Mouse (Mus musculus): Measurements from ENCODE around the gene Rtl4. TPM values are rescaled to one million over a fixed set of nuclear protein-coding genes. Genes with fewer than 3 reads are reported as not detected.
A peak's percentile ranks its signal among the peaks of the same experiment; 100 is the strongest.

Rtl4 gene
- not detected in 2 replicates for total RNA-seq (2017)

DNA sequence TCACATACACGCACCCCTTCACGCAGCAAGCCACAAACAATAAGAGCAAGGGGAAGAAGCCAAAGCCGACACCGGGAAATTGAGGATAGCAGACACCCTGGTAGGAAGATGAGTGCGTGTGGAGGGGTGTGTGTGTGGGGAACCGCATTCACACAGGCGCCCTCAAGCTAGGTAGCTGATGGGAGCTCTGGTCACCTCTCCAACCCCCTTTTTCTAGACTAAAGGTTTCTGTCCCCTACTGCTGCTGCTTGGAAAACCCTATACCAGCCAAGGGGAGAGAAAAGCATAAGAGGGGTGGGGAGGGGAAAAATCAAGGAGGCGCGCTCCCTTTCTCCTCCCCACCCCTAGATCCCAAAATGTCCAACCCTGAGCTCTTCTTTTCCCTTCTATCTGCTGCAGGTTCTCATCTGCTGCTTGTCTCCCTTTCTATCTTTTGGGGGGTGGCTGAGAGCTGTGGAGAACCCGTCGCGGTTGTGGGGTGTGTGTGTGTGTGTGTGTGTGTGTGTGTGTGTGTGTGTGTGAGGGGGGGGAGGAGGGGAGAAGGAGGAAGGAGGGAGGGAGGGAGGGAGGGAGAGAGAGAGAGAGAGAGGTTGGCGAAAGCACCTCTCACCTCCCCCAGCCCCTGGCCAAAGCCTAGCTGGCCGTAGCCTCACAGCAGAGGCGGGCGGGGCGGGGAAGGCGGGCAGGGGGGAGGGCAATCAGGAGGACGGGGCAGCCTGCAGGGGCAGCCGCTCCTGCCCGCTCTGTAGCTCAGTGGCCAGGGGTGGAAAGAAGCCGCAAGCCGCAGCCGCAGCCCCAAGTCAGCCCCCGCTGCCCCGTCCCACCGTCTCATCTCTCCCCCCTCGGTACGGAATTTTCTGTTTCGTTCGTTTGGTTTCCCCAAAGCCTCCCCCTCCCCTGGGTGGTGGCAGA lies at the start of gene Rtl4:
Gene Rtl4, plus strand, starts transcription at position 701 of the 912 bp plus-strand sequence.
- peak; percentile 75 for ATAC-seq (replicated peaks; ENCODE audit: low read depth, poor library complexity, severe bottlenecking)

GRCm38 (mm10) chrX:144644756-144645155 lies 44.0 kb upstream of the Rtl4 start:
- no peak for ATAC-seq (replicated peaks; ENCODE audit: low read depth, poor library complexity, severe bottlenecking)

- ATAC-seq (replicated peaks; ENCODE audit: low read depth, poor library complexity, severe bottlenecking): peak; percentile 76; the same call in 1 of the 2 replicates
These were observed 43.3 kb upstream of the Rtl4 start for GRCm38 (mm10) chrX:144645394-144645793.

DNA sequence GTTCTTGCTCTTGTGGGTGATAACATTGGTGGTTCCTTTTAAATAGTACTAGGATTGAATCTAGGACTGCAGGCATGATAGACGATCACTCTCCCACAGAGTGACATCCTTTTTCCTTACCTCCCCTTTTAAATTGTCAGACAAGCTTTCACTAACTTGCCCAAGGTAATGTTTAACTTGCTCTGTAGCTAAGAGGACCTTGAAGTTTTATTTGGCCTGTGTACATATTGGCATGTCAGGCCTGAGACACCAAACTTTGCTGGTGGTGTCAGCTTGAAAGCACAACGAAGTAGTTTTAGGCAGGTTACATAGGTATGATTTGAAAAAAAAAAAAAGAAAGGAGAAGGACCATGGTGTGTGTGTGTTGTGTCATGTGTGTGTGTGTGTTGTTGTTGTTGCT lies 36.5 kb upstream of the Rtl4 start:
- no peak for ATAC-seq (replicated peaks; ENCODE audit: low read depth, poor library complexity, severe bottlenecking)

DNA sequence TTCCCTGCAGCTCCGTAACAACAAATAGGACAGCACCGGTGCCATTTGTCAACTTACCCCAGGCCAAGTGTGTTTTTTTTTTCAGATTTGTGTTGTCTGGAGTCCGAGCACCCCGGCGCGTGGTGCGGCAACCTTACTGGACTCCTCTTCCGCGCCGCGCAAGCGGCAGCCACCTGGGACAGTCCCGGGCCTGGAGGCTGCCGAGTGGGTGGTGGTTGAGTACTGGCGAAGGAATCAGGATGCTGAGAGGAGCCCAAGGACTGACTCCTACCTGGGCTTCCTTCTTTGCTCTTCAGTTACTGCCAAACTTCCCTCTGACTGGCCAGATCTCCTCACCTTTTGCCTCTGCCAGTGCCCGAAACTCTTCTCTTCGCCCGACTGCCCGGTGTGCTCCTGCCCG lies 965 bp upstream of the Rtl4 start:
- ATAC-seq (replicated peaks; ENCODE audit: low read depth, poor library complexity, severe bottlenecking): 0 out of 2 replicates have a peak, but pooled peaks have one; percentile 17

- no peak for ATAC-seq (replicated peaks; ENCODE audit: low read depth, poor library complexity, severe bottlenecking)
These were observed 733 bp upstream of the Rtl4 start, which contains the start of gene Trpc5 for GRCm38 (mm10) chrX:144688142-144688206. Gene Trpc5, minus strand, starts transcription at chrX:144688180.

- ATAC-seq (replicated peaks; ENCODE audit: low read depth, poor library complexity, severe bottlenecking): peak; percentile 60; the same call in 1 of the 2 replicates
These were observed 582 bp downstream of the Rtl4 start for GRCm38 (mm10) chrX:144689119-144689858.

GRCm38 (mm10) chrX:144689859-144690181 lies 1.1 kb downstream of the Rtl4 start:
- ATAC-seq (replicated peaks; ENCODE audit: low read depth, poor library complexity, severe bottlenecking): peak; percentile 45

DNA sequence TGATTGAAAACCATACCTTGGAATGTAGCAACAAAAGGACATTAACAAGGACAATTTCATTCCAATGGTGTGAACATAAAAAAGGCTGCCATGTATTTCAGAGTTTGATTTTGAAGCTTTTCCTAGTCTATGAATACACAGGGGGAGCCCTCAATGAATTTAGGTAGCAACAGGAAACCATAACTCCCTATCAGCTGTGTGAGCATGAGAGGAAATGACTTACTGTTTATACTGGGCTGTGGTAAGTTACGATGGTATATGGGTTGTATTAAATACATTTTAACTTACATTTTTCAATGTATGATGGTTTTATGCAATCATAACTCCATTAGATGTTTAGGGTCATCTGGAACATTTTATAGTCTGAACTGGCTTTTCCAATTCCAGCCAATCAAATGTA lies 27.6 kb downstream of the Rtl4 start:
- peak; percentile 72; the same call in 1 of the 2 replicates for ATAC-seq (replicated peaks; ENCODE audit: low read depth, poor library complexity, severe bottlenecking)

GRCm38 (mm10) chrX:144747528-144748049 lies 58.9 kb downstream of the Rtl4 start:
- ATAC-seq (replicated peaks; ENCODE audit: low read depth, poor library complexity, severe bottlenecking): no peak

DNA sequence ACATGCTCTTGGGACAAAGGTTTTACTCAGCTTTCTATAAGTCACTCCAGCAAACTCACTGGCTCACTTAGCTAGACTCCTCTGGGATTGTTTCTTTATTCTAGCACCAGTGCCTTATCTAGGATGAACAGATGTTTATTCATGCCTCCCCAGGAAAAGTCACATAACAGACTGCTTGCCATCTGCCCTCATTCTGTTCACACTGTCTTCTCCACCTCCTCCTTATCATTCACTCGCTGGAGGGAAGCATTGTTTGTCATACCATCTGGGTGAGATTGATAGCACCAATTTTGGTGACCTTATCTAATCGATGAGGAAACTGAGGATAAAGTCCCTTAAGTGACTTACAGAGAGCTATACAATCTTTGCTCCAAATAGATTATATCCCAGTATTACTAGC lies 298.3 kb downstream of the Rtl4 start:
- ATAC-seq (replicated peaks; ENCODE audit: low read depth, poor library complexity, severe bottlenecking): 0 out of 2 replicates have a peak, but pooled peaks have one; percentile 18

- ATAC-seq (replicated peaks; ENCODE audit: low read depth, poor library complexity, severe bottlenecking): no peak
These were observed 376.8 kb downstream of the Rtl4 start for GRCm38 (mm10) chrX:145065484-145065913.

DNA sequence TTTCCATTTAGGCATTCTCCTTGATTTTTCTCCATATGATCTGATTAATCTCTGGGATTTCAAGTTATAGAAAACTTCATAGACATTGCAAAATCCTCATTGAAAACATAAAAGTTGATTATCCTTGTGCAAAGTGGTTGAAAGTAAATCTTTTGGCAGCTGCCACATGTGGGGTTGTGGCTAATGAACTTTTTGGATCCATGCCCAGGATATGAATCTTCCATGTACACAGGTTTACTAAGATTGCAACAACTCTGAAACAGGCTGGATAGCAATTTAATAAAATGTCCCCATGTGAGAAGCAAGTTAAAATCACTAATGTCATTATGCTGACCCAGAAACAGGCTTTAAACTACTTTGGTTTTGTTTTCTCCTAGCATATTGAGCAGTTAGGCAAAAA lies 401.1 kb downstream of the Rtl4 start:
- ATAC-seq (replicated peaks; ENCODE audit: low read depth, poor library complexity, severe bottlenecking): no peak

- ATAC-seq (replicated peaks; ENCODE audit: low read depth, poor library complexity, severe bottlenecking): peak; percentile 81
These were observed 401.7 kb downstream of the Rtl4 start for GRCm38 (mm10) chrX:145090360-145090759.

- no peak for ATAC-seq (replicated peaks; ENCODE audit: low read depth, poor library complexity, severe bottlenecking)
These were observed 402.3 kb downstream of the Rtl4 start for GRCm38 (mm10) chrX:145090964-145091363.

Other genes starting within 250 kb of the Rtl4 start
- gene Trpc5os, start 232.3 kb upstream of the Rtl4 start, total RNA-seq (2017): not detected in 2 replicates
- not detected in 2 replicates for gene Trpc5, start 727 bp upstream of the Rtl4 start, total RNA-seq (2017)